Mouse (Mus musculus) G1E (cell line): Measurements from ENCODE around the gene Slc25a45. TPM values are rescaled to one million over a fixed set of nuclear protein-coding genes. Genes with fewer than 3 reads are reported as not detected.

ENCODE experiments used
- ATAC-seq: 2 replicates; pipeline ENCODE4 v1.8.0; 2016; ENCODE audit warnings: mild to moderate bottlenecking; ENCODE audit not compliant: insufficient number of reproducible peaks, poor library complexity, low FRiP score, severe bottlenecking; ENCODE audit errors: extremely low read depth
- DNase-seq: peaks from one replicate; pipeline ENCODE4 v3.0.0; 2012; ENCODE audit warnings: low spot score
- H3K27me3 ChIP-seq: 2 replicates; pipeline ENCODE4 v1.6.1; 2012; ENCODE audit warnings: mild to moderate bottlenecking, low read length, inconsistent platforms; ENCODE audit not compliant: insufficient read depth
- H3K36me3 ChIP-seq: replicated peaks from 2 replicates; pipeline ENCODE3; 2012; ENCODE audit warnings: mild to moderate bottlenecking, inconsistent platforms
- H3K4me1 ChIP-seq: 2 replicates; pipeline ENCODE4 v1.6.1; 2012; ENCODE audit warnings: low read depth, low read length, inconsistent platforms, mixed read lengths; ENCODE audit not compliant: insufficient read depth
- H3K4me3 ChIP-seq: 2 replicates; pipeline ENCODE4 v1.5.1; 2012; ENCODE audit warnings: low read depth, mild to moderate bottlenecking, inconsistent platforms, low read length, moderate library complexity, mixed read lengths
- H3K9me3 ChIP-seq: replicated peaks from 2 replicates; pipeline ENCODE4 v1.6.1; 2012; ENCODE audit warnings: inconsistent platforms
- CTCF ChIP-seq: IDR thresholded peaks from 2 replicates; pipeline ENCODE4 v1.5.1; 2012; ENCODE audit warnings: low read depth, low read length, inconsistent platforms, mixed read lengths
- GATA1 ChIP-seq: IDR thresholded peaks from 2 replicates; pipeline ENCODE4 v1.6.1; 2012; ENCODE audit warnings: borderline replicate concordance, low read length, inconsistent platforms, mixed read lengths
- GATA2 ChIP-seq: IDR thresholded peaks from 2 replicates; pipeline ENCODE4 v1.6.1; 2012; ENCODE audit warnings: low read depth, low read length, inconsistent platforms, borderline replicate concordance
- POLR2AphosphoS5 ChIP-seq: IDR thresholded peaks from 2 replicates; pipeline ENCODE4 v1.6.1; 2012; ENCODE audit warnings: low read depth, low read length, inconsistent platforms; ENCODE audit not compliant: insufficient replicate concordance
- TAL1 ChIP-seq: conservative IDR thresholded peaks from 2 replicates; pipeline ENCODE4 v1.6.1; 2012; ENCODE audit warnings: low read depth, low read length, inconsistent platforms, mixed read lengths
- polyA plus RNA-seq: library from polyadenylated mRNA; stranded (reverse); fragments of >175 nt; gene quantifications from 2 replicates; pipeline ENCODE4 v1.2.3, GENCODE M21; 2012
- total RNA-seq, 2 experiments: library from RNA; stranded (forward) in 1 of 2; stranded (reverse) in 1 of 2; fragments of 200-1000 nt in 1 of 2; fragments of >200 nt in 1 of 2; fragmentation: Nextera tagmentation in 1 of 2; gene quantifications; 2 replicates each; pipeline ENCODE4 v1.2.3; 2014 to 2017

Slc25a45 gene
- total and polyA plus RNA-seq, 3 experiments: 0.93 to 10.9 (median 3.5) TPM

- peaks cover 3% of the 10 kb centered on the region; the same call in 1 of the 2 replicates for H3K27me3 ChIP-seq
- peaks cover 19% of the 10 kb centered on the region for H3K36me3 ChIP-seq
- ATAC-seq: no peak
- H3K4me3 ChIP-seq: no peak overlapping the region
- H3K9me3 ChIP-seq: no peaks in the 10 kb centered on the region
- TF ChIP-seq GATA2: no peak
- TF ChIP-seq CTCF: no peak
- no peak for TF ChIP-seq GATA1
- no peak for TF ChIP-seq TAL1
- TF ChIP-seq POLR2AphosphoS5: no peak
- DNase-seq: no peak
- peaks cover 30% of the 10 kb centered on the region for H3K4me1 ChIP-seq
These were observed 11.6 kb downstream of the Slc25a45 start for GRCm38 (mm10) chr19:5889211-5889610.

- H3K4me1 ChIP-seq: peaks cover 32% of the 10 kb centered on the region
- no peak for TF ChIP-seq TAL1
- no peak for TF ChIP-seq CTCF
- TF ChIP-seq GATA2: no peak
- no peak for TF ChIP-seq POLR2AphosphoS5
- TF ChIP-seq GATA1: no peak
- H3K9me3 ChIP-seq: no peaks in the 10 kb centered on the region
- no peak for DNase-seq
- no peak overlapping the region for H3K4me3 ChIP-seq
- H3K27me3 ChIP-seq: peaks cover 3% of the 10 kb centered on the region; the same call in 1 of the 2 replicates
- ATAC-seq: no peak
- peaks cover 43% of the 10 kb centered on the region for H3K36me3 ChIP-seq
These were observed 14.1 kb downstream of the Slc25a45 start for GRCm38 (mm10) chr19:5891521-5892258.

- H3K4me3 ChIP-seq: no peak overlapping the region
- ATAC-seq (no peak), DNase-seq (no peak)
- H3K36me3 ChIP-seq: peaks cover 47% of the 10 kb centered on the region
- peaks cover 32% of the 10 kb centered on the region for H3K4me1 ChIP-seq
- no peaks in the 10 kb centered on the region for H3K9me3 ChIP-seq
- TF ChIP-seq CTCF (no peak), GATA1 (no peak), POLR2AphosphoS5 (no peak), GATA2 (no peak), TAL1 (no peak)
- peaks cover 3% of the 10 kb centered on the region; the same call in 1 of the 2 replicates for H3K27me3 ChIP-seq
These were observed 14.7 kb downstream of the Slc25a45 start for GRCm38 (mm10) chr19:5892262-5892661.

GRCm38 (mm10) chr19:5892735-5893134, 15.1 kb downstream of the Slc25a45 start:
- DNase-seq: no peak
- no peak for ATAC-seq
- peaks cover 32% of the 10 kb centered on the region for H3K4me1 ChIP-seq
- TF ChIP-seq CTCF: no peak
- TF ChIP-seq POLR2AphosphoS5: no peak
- TF ChIP-seq GATA1: no peak
- peaks cover 3% of the 10 kb centered on the region; the same call in 1 of the 2 replicates for H3K27me3 ChIP-seq
- H3K4me3 ChIP-seq: no peak overlapping the region
- H3K36me3 ChIP-seq: peaks cover 52% of the 10 kb centered on the region
- no peaks in the 10 kb centered on the region for H3K9me3 ChIP-seq

DNA sequence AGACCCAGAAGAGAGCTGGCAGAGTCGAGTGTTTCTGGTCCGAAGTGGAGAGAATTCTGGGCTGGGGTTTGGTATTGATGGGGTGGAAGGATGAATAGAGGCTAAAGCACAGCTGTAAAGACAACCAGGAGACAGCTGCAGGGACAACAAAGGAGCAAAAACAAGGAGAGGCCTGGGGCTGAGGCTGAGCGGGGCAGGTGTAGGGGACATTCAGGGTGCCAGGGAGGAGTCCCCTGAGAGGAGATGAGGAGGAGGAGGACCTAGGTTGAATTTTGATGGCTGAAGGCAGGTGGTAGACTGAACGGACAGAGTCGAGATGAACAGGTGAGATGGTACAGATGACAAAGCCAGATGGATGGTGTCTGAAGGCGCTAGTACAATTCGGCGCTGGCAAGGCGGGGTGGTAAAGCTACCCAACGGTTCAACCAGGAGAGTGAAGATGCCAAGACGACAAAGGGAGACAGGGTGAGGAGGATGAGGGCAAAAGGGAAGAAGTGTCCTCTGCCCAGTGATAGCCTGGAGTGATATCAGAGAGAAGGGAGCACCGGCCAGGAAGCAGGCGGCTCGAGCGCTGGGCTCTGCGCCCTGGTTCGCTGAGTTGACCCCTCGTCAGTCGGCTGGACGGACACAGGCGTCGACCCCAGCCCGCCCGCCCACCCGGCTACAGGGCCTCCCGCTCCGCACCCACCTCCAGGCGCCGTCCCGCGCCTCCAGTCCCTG, 15.8 kb downstream of the Slc25a45 start:
- Histone ChIP-seq H3K9me3 (no peaks in the 10 kb centered on the region), H3K4me1 (peaks cover 32% of the 10 kb centered on the region), H3K4me3 (peak overlapping the region; percentile 71), H3K36me3 (peaks cover 58% of the 10 kb centered on the region), H3K27me3 (peaks cover 3% of the 10 kb centered on the region; the same call in 1 of the 2 replicates)
- ATAC-seq (no peak), DNase-seq (no peak)
- TF ChIP-seq TAL1: no peak
- TF ChIP-seq POLR2AphosphoS5: no peak
- TF ChIP-seq GATA2: no peak
- no peak for TF ChIP-seq GATA1
- TF ChIP-seq CTCF: no peak

DNA sequence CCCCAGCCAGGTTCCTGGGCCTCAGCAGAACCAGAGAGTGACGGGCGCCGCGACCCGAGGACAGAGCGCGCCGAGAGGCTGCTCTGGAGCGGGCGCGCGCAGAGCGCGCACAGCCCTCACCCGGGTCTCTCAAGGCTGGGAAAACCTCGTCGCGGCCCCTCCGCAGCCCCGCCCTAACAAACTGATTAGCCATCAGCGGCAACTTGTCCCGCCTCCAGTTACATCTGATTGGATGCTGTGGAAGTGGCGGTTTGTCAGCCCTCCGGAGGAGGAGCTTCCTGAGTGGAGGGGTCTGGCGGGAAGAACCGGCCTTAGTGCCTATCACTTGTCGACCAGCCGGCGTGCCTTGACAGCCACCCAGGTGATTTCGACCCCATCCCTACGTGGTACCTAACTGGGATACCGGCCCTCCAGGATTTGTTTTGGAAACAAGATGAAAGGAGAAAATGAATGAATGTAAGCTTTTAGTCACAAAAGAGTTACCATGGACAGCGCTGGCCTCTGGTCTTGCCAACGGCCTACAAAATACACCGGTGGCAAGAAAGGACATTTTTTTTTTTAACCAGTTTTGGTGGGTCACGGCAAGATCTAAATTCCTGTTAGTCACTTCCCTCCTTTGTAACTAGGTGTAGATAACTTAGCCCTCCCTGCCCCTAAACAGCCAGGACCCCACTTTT, 16.5 kb downstream of the Slc25a45 start, which contains the start of gene Tigd3:
TSS of gene Tigd3 (minus strand) at position 148 of the 677 bp plus-strand sequence.
- no peaks in the 10 kb centered on the region for H3K9me3 ChIP-seq
- peaks cover 3% of the 10 kb centered on the region; the same call in 1 of the 2 replicates for H3K27me3 ChIP-seq
- DNase-seq (peak; percentile 93), ATAC-seq (peak; percentile 94)
- H3K4me3 ChIP-seq: peak within 1 kb of the TSS; percentile 71
- H3K4me1 ChIP-seq: peaks cover 32% of the 10 kb centered on the region
- TF ChIP-seq POLR2AphosphoS5: no peak
- no peak for TF ChIP-seq GATA2
- no peak for TF ChIP-seq CTCF
- no peak for TF ChIP-seq TAL1
- TF ChIP-seq GATA1: no peak
- H3K36me3 ChIP-seq: peaks cover 63% of the 10 kb centered on the region
